Mouse (Mus musculus): ENCODE data around the gene Gm11444. TPM values are rescaled to one million over a fixed set of nuclear protein-coding genes. Genes with fewer than 3 reads are reported as not detected.

The Gm11444 gene
- not detected in 2 replicates for polyA plus RNA-seq (2015; fragmentation: Nextera tagmentation; extraction: Ambion mirVana)

DNA sequence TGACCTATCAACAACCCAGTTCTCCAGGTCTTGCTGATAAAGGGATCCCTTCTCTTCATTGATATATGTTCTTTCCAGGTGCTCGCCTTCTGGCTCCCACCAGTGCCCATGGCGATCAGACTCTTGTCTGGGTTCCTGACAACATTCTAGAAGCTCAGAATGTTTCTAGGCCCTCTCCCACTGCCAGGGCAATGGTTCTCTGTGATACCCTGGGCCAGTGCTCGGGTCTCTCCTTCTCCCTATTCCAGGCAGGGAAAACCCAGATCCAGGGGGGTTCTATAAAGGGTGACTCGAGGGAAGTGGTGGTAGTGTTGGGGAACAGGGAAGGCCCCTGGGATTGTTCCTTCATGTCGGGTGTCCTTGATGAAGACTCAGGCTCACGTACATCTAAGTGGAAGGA, at the start of gene Gm11444:
Gm11444 (minus strand) TSS at position 101 of the 400 bp plus-strand sequence.
- no peaks in the 10 kb centered on the region for H3K4me1 ChIP-seq (ENCODE audit: insufficient read depth)
- DNase-seq (no peak), ATAC-seq (no peak)
- no peak within 1 kb of the TSS for H3K4me3 ChIP-seq (ENCODE audit: low read depth, low read length)
- no peak within 1 kb of the TSS for H3K9ac ChIP-seq (replicated peaks)
- H3K9me3 ChIP-seq (ENCODE audit: low read length) = no peaks in the 10 kb centered on the region
- H3K27me3 ChIP-seq (ENCODE audit: insufficient read depth, low read length) = peaks cover 28% of the 10 kb centered on the region
- 80% methylated on average over 6 of the region's 6 CpGs for WGBS (ENCODE audit: insufficient replicate concordance)
- H3K27ac ChIP-seq (ENCODE audit: low read depth) = no peak within 1 kb of the TSS
- no peaks in the 10 kb centered on the region for H3K36me3 ChIP-seq (replicated peaks; ENCODE audit: insufficient read depth, low read length)
- no peak within 1 kb of the TSS for H3K4me2 ChIP-seq (ENCODE audit: low read depth, low read length)
- no peak for TF ChIP-seq CTCF (IDR thresholded peaks at IDR 0.05; ENCODE audit: low read depth)

GRCm38 (mm10) chr11:85896335-85896985, 46.3 kb upstream of the Gm11444 start:
- peaks cover 86% of the 10 kb centered on the region for H3K27me3 ChIP-seq (ENCODE audit: insufficient read depth, low read length)
- ATAC-seq = no peak

GRCm38 (mm10) chr11:85894731-85895545, 44.8 kb upstream of the Gm11444 start:
- ATAC-seq = no peak
- 3% methylated on average over 43 of the region's 43 CpGs for WGBS (ENCODE audit: insufficient replicate concordance)
- H3K36me3 ChIP-seq (replicated peaks; ENCODE audit: insufficient read depth, low read length) = no peaks in the 10 kb centered on the region
- TF ChIP-seq EP300 (IDR thresholded peaks at IDR 0.05; ENCODE audit: low read depth) (no peak), CTCF (IDR thresholded peaks at IDR 0.05; ENCODE audit: low read depth) (no peak)
- H3K4me3 ChIP-seq (ENCODE audit: low read depth, low read length) = peak overlapping the region; percentile 29
- H3K4me1 ChIP-seq (ENCODE audit: insufficient read depth) = no peaks in the 10 kb centered on the region
- DNase-seq = no peak
- H3K27ac ChIP-seq (ENCODE audit: low read depth) = no peak overlapping the region
- H3K9me3 ChIP-seq (ENCODE audit: low read length) = no peaks in the 10 kb centered on the region
- no peak overlapping the region for H3K9ac ChIP-seq (replicated peaks)
- H3K27me3 ChIP-seq (ENCODE audit: insufficient read depth, low read length) = peaks cover 89% of the 10 kb centered on the region
- peak overlapping the region; percentile 58 for H3K4me2 ChIP-seq (ENCODE audit: low read depth, low read length)

More at GRCm38 (mm10) chr11:85896335-85896985, 46.3 kb upstream of the Gm11444 start:
- TF ChIP-seq CTCF (IDR thresholded peaks at IDR 0.05; ENCODE audit: low read depth) (no peak), EP300 (IDR thresholded peaks at IDR 0.05; ENCODE audit: low read depth) (no peak)
- H3K27ac ChIP-seq (ENCODE audit: low read depth) = no peak overlapping the region
- no peak overlapping the region for H3K4me3 ChIP-seq (ENCODE audit: low read depth, low read length)
- H3K36me3 ChIP-seq (replicated peaks; ENCODE audit: insufficient read depth, low read length) = no peaks in the 10 kb centered on the region
- H3K9me3 ChIP-seq (ENCODE audit: low read length) = no peaks in the 10 kb centered on the region
- H3K9ac ChIP-seq (replicated peaks) = no peak overlapping the region
- DNase-seq = no peak
- WGBS (ENCODE audit: insufficient replicate concordance) = 48% methylated on average over 10 of the region's 13 CpGs
- H3K4me1 ChIP-seq (ENCODE audit: insufficient read depth) = no peaks in the 10 kb centered on the region
- H3K4me2 ChIP-seq (ENCODE audit: low read depth, low read length) = no peak overlapping the region

- H3K4me3 ChIP-seq (ENCODE audit: low read depth, low read length) = no peak overlapping the region
- no peak overlapping the region for H3K4me2 ChIP-seq (ENCODE audit: low read depth, low read length)
- no peaks in the 10 kb centered on the region for H3K36me3 ChIP-seq (replicated peaks; ENCODE audit: insufficient read depth, low read length)
- no peak overlapping the region for H3K27ac ChIP-seq (ENCODE audit: low read depth)
- peaks cover 92% of the 10 kb centered on the region for H3K27me3 ChIP-seq (ENCODE audit: insufficient read depth, low read length)
- TF ChIP-seq CTCF (IDR thresholded peaks at IDR 0.05; ENCODE audit: low read depth) = no peak
- no peak for TF ChIP-seq EP300 (IDR thresholded peaks at IDR 0.05; ENCODE audit: low read depth)
- no peak for DNase-seq
- no peak for ATAC-seq
- H3K9me3 ChIP-seq (ENCODE audit: low read length) = no peaks in the 10 kb centered on the region
- no peaks in the 10 kb centered on the region for H3K4me1 ChIP-seq (ENCODE audit: insufficient read depth)
- WGBS (ENCODE audit: insufficient replicate concordance) = 9% methylated on average over 3 of the region's 3 CpGs
- no peak overlapping the region for H3K9ac ChIP-seq (replicated peaks)
These were observed 44.0 kb upstream of the Gm11444 start for GRCm38 (mm10) chr11:85894136-85894530.

DNA sequence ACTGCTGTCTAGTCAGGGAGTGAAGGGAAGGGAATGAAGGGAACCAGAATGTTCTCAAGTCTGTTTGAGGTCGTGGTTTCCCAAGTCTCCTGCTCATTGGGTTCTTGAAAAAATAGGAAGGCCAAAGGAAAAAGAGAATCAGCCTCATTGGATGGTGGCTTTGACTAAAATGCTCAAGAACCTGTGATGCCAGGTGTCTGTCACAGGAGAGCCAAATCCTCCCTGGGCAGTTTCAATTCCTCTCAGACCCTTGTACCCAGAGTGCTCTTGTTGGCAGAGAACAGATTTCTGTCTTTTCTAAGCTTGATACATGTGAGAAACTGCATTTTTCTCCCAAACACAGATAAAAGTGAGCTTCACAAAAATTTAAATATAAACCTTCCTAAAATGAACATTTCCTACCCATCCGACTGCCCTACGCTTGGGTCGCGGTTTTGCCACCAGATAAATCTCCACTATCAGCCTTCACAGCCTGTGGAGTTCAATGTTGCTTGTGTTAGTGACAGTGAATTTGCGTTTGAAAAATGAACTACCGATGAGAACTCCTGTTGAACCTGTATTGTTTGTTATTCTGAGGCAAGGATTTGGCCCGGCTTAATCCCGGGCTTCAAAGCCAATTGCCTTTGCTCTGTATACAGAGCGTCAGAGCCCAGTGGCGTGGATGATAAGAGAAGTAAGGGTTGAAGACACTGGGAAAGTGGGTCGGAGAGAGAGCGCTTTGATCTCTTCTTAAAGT, 43.4 kb upstream of the Gm11444 start:
- Histone ChIP-seq H3K4me3 (ENCODE audit: low read depth, low read length) (no peak overlapping the region), H3K27me3 (ENCODE audit: insufficient read depth, low read length) (peaks cover 97% of the 10 kb centered on the region)

DNA sequence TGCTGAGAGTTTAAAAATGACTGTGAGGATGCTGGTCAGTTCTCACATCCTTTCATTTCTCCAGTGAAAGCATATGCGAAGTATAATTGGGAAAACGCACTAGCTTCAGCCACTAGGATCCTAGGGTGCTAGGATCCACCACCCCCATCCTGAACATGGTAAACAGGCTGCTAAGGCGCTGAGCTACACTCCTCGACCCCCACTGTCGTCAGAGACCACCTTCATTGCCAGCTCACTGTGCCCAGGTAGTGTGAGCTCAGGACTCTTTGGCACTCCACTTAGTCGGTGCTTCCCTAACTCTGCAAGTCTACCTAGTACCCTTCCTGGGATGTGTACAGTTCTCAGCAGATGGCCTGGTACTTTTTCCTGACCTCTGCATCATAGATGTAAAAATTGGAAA, 42.6 kb upstream of the Gm11444 start:
- H3K4me3 ChIP-seq (ENCODE audit: low read depth, low read length) = no peak overlapping the region
- H3K27ac ChIP-seq (ENCODE audit: low read depth) = no peak overlapping the region
- DNase-seq (no peak), ATAC-seq (no peak)
- TF ChIP-seq CTCF (IDR thresholded peaks at IDR 0.05; ENCODE audit: low read depth) = no peak
- TF ChIP-seq EP300 (IDR thresholded peaks at IDR 0.05; ENCODE audit: low read depth) = no peak
- H3K9ac ChIP-seq (replicated peaks) = no peak overlapping the region
- no peaks in the 10 kb centered on the region for H3K9me3 ChIP-seq (ENCODE audit: low read length)
- H3K4me1 ChIP-seq (ENCODE audit: insufficient read depth) = no peaks in the 10 kb centered on the region
- no peak overlapping the region for H3K4me2 ChIP-seq (ENCODE audit: low read depth, low read length)
- H3K36me3 ChIP-seq (replicated peaks; ENCODE audit: insufficient read depth, low read length) = no peaks in the 10 kb centered on the region
- WGBS (ENCODE audit: insufficient replicate concordance) = 5% methylated on average over 6 of the region's 6 CpGs
- H3K27me3 ChIP-seq (ENCODE audit: insufficient read depth, low read length) = peaks cover 97% of the 10 kb centered on the region

More for the DNA sequence above, 43.4 kb upstream of the Gm11444 start:
- TF ChIP-seq CTCF (IDR thresholded peaks at IDR 0.05; ENCODE audit: low read depth) = no peak
- no peak overlapping the region for H3K9ac ChIP-seq (replicated peaks)
- no peaks in the 10 kb centered on the region for H3K4me1 ChIP-seq (ENCODE audit: insufficient read depth)
- H3K4me2 ChIP-seq (ENCODE audit: low read depth, low read length) = no peak overlapping the region
- DNase-seq (no peak), ATAC-seq (no peak)
- 4% methylated on average over 13 of the region's 13 CpGs for WGBS (ENCODE audit: insufficient replicate concordance)
- no peaks in the 10 kb centered on the region for H3K36me3 ChIP-seq (replicated peaks; ENCODE audit: insufficient read depth, low read length)
- H3K9me3 ChIP-seq (ENCODE audit: low read length) = no peaks in the 10 kb centered on the region
- H3K27ac ChIP-seq (ENCODE audit: low read depth) = no peak overlapping the region

Data from liver, postnatal 0 days (tissue).